Mouse (Mus musculus): ENCODE data around the gene Aldh1l1.
A peak's percentile ranks its signal among the peaks of the same experiment; 100 is the strongest.

Gene Aldh1l1

DNA sequence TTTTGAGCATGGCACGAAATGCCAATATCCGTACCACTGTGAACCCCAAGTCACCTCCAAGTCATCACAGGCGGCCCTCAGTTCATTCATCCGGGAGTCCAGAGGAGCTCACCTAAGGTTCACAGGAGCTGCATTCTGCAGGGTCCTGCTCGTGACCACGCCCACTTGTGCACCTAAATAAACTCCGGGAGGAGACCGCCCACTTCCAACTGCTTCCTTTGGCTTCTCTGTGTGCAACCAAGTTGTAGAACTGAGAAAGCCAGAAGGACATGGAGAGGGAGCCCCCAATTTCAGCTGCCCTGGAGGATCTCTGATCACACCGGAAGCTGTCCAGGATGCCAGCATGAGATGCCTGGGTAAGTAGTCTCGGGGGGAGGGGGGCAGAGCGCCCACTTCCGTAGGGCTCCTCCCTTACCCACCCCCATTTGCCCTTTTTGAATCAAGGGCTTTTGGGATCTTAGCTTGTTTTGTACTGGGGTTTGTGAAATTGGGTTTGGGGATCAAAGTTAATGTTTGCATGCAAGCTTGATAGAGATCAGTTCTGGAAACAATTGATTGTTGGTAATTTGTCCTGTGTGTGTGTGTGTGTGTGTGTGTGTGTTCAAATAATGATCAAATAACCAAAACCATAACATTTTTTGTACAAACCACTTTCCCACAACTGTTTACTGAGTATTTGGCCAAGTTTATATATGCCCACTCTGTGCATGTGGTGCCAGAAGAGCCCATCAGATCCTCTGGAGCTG, at the start of gene Aldh1l1:
TSS of gene Aldh1l1 (plus strand) at position 252 of the 746 bp plus-strand sequence.
- no peak for DNase-seq

DNA sequence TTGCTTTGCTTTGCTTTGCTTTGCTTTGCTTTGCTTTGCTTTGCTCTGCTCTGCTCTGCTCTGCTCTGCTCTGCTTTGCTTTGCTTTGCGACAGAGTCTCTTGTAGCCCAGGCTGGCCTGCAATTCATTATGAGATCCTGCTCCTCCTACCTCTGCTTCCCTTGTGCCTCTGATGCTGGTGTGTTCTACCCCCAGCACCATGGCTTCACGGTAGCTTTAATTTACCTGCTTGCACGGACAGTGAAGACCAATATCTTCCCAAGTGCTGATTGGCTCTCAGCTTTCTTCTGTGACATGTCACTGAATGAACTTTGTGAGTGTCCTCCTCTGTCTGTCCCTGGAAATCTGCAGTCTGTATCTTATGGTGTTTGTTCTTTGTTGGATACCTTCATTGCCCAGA, 49.2 kb upstream of the Aldh1l1 start:
- DNase-seq = no peak

DNA sequence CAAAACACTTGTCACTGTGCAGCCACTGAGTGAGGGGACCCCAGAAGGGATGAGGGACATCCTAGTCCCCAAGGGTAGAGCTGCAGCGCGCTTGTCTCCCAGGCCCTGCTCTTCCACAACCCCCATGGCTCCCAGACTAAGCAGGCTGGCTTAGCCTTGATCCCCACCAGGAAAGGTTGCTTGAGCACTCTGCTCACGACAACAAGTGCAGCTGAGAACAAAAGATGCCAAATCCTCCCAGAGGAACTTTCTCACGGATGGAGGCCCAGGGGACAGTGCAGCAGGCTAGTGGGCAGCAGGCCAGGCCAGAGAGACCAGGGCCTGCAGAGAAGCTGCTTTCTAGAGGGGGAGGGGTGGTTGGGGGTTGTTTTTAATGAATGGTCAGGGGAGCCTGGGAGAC, 39.3 kb upstream of the Aldh1l1 start:
- no peak for DNase-seq

DNA sequence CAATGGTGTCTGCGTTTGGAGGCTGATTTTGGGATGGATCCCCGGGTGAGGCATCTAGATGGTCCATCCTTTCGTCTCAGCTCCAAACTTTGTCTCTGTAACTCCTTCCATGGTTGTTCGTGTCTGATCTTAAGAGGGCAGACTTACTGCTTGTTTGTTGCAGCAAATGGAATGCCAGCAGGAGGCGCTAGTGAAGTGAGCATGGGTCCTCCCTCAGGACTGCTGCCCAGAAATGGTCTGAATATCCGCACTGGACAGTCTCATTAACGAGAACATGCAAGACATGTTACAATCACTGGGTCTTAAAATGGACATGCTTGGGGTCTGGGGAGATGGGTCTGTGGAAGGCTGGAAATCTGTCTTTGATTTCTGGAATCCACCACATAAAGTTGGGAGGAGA, 36.0 kb upstream of the Aldh1l1 start:
- peak; percentile 90 for DNase-seq

DNA sequence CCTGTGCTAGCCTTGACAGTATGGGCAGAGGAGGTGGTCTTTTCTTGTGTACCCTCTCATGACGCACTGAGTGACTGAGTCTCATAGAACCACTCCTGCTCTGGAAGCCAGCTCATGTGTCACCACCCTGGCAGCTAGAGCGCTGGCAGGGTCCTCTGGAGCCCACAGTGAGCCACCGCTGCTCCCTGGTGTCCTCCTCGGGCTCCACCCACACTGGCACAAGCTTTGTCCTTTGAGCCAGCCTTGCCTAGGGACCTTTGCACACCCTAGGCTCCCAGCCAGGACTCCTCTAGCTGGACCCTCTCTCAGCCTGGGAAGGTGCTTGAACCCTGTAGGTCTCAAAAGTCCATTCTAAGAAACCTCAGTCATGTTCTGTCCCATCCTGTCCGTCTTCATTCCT, 35.5 kb upstream of the Aldh1l1 start:
- DNase-seq = peak; percentile 94

DNA sequence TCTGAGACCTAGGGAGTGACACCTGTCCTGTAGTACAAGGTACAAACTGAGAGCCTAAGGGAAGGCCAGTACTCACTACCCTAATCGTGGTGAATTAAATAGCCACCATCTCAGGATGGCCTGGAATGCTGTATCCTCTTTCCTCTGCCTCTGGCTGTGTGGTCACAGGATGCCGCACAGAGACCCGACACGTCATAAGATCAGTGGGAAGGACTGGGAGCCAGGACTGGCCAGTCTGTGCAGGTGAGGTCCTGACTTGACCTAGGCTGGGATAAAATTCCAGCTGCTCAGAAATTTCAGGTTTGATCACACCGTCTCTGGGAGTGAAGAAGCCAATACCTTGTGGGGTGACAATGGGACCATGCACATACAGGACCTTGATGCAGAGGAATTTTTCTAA, 34.7 kb upstream of the Aldh1l1 start:
- DNase-seq = no peak

DNA sequence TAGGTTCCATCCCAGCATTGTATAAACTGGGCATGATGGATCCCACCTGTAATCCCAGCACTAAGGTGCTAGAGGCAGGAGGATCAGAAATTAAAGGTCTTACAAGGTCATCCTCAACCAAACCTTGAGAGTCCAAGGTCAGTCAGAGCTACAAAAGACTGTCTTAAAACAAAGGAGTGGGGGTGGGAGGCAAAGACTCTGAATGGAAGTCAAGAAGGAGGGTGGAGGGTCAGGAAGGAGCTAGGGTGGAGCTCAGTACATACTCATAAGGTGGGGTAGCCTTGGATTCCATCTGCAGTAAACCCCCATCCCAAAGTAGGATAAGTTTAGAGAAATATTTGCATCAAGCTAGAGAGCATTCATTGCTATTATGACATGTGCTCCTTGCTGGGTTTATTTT, 33.6 kb upstream of the Aldh1l1 start:
- DNase-seq = no peak

DNA sequence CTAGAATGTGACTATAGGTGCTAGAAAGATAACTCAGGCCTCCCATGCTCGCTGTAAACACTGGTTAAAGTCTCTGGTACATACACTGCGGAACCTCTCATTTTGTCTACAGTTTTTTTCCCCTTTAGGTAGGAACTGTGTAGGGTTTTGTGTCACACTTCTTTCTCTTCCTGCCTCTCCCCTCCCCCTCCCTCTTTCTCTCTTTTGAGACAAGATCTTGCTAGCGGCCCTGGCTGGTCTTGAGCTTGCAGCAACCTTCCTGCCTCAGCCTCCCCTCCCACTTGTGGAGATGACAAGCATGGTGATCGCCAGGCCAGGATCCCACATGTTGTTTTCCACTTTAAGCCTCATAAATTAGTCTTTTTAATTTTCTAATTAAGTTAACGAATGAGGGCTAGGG, 32.5 kb upstream of the Aldh1l1 start:
- DNase-seq = no peak

DNA sequence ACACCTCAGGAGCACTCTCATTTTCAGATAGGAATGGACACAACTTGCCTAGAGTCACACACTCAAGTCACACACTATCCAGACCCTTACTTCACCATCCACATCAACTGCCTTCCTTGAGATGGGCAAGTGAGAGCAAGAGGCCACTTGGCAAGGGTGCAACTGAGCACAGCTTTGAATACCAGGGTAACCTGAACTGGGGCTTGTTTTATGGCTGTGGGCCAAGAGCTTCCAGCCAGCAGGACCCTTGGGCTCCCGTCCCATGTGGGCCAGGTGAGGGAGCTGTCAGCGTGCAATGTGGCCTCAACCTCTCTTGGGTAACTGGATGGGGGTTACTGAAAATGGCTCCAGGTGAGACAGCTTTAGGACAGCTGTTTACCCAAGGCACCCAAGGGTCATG, 28.8 kb upstream of the Aldh1l1 start:
- no peak for DNase-seq

DNA sequence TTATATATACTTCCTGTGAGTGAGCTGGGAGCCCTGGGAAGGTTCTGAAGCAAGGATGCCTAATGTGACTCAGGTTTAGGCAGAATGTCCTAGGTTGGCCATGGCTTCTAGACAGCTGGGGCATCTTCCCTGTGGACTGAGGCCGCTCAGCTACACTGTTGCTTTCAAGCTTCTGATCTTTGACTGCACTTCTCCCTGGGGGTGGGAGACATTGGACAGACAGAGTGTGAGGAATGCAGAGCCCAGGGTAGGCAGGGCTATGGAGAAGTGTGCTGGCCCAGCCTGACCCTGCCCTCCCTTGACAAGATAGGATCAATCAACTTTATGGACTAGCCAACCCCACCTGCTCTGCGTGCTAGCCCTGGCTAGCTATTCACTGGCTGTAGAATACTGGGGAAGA, 25.0 kb upstream of the Aldh1l1 start:
- no peak for DNase-seq

DNA sequence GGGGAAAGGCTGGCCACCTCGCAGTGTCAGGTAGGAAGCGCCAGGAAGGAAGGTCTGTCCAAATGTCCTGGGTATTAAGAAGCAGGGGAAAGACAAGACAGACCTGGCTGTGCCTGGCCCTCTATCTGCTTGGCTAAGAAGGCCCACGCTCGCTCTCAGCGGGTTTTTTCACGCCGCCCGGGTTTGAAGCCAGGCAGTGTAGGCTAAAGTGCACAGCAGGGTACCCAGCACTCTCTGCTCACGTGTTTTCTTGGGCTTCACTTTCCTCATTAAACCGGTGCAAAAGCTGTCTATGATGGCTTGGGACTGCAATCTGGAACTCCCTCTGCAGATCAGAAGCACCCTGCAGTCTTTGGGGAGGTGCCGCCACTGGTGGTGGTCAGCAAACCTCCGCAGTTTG, 24.5 kb upstream of the Aldh1l1 start:
- DNase-seq = no peak

DNA sequence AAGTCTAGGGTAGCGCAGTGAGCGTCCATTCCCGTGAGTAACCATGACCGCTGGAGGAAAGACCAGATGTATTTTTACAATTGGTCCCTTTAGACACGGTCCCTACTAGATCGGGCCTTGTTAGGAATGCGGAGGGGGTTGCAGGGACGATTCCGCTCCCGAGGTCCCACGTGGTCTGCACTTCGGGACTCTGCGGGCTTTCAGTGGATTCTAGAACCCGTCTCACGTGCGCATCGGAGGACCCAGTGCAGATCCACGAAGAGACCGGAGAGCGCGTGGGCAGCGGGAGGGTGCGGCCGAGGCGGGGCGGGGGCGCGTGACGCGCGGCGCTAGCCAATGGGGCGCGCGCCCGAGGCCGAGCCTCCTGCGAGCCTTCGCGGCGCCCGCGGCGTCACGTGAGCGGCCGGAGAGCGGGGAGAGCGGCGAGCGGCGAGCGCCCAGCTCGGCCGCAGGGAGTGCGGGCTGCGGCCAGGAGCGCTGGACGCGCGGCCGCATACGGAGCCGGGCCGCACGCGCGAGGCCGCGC, 24.0 kb upstream of the Aldh1l1 start, which contains the start of gene Klf15:
TSS of gene Klf15 (plus strand) at position 396 of the 526 bp plus-strand sequence.
- DNase-seq = peak; percentile 89

DNA sequence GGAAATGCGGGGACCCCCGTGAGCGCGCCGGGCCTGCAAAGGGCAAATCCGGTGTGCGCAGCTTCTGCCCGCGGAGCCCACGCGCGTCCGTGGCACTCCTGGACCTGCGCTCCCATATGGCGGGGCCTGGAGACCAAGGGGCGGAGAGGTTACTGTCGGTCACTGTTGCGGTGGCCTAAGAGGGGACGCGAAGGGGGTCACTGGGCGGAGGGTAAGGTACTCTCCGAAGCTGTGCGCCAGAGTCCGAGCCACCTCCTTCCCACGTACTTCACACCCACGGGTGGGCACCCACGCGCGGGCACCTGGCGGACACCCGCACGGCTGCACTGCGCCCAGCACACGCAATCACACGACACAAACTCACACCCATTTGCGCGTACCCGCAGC, 23.4 kb upstream of the Aldh1l1 start:
- no peak for DNase-seq

DNA sequence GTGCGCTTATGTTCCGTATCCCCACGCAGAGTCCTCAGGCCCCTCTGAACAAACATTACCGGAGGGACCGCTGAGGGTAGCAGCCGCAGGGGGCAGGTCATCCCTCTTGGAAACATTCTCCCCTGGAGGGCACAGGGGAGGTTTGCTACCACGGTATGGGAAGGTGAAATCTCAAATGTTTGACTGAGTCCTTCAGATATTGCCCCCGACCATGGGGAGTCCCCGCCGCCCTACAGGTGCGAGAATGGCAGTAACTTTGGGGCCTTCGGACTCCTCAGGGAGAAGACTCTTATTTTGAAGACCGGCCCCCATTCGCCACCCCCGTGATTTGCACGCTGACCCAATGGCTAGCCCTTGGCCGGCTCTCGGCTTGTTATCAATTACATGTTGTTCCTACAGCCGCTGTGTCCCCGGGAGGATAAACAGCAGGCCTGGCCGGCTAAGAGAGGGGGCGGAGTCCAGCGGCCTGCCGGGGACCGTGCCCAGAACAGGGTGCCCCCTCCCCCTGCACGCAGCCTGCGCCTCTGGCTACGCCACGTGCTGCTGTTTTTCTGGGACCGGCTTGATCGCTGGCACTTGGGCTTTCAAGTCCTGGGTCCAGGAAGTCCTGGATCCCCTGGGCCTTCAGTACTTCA, 22.9 kb upstream of the Aldh1l1 start:
- DNase-seq = peak; percentile 99

DNA sequence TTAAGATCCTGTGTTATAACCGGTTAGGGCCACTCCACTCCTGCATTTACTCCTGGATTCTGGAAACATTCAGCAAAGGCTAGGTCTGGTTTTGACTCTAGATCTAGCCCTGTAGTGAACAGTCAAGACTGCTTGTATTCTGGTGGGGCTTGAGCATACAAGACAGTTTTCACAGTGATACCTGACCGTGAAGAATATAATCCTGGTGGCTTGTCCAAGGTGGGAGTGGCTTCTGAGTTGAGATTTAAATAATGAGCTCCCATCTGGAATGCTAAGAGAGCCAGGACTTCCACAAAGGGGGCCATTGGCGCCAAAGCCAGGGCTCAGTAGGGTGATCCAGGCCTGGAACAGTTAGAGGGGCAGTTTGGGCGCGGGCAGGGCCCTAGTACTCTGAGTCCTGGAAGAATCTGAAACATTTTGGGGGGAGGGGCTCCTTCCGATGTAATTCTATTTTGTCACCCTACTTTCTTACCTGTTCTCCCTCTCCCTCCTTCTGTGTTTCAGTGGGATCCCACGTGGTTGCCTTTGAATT, 22.3 kb upstream of the Aldh1l1 start:
- no peak for DNase-seq

DNA sequence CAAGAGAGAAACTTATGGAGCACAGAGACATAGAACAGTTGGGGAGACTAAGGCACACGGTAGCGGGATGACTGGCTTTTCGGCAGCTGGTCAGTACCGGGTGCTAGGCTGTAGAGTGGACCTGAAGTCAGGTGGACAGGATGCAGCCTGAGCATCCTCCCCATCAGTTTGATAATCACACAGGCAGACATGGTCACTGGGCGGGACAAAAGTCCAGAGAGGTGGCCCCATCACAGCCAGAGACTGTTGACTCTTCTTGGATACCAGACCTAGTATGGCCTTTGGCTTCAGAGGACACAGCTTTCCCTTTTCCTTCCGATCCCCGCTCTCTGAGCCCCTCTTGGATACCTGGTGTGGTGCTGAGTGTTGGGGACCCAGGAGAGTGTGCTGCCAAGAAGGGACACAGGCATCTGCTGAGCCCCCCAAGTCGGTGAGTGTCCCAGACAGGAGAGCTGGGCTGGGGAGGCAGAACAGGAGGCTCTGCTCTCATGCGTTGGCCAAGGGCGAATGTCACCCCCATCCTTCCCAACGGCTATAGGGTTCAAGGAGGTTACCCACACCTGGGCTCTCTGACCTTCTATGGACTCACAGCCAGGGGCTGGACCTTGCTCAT, 21.1 kb upstream of the Aldh1l1 start:
- DNase-seq = no peak

DNA sequence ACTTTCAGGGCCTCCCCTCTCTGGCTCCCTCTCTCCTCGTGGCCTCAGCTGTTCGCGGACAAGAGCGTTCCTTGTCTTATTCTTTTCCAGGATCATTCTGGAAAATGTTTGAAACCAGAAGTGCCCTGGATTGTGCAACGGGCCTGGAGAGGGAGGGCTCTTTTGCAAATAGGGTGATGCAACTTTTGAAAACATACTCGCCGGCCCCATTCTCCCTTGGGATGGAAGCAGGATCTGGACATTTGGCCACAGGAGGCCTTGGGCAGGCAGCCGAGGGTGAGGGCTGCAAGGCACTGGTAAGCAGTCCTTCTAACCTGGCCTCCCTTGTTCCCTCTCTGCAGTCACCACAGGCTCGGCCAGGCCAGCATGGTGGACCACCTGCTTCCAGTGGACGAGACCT, 20.1 kb upstream of the Aldh1l1 start:
- no peak for DNase-seq

DNA sequence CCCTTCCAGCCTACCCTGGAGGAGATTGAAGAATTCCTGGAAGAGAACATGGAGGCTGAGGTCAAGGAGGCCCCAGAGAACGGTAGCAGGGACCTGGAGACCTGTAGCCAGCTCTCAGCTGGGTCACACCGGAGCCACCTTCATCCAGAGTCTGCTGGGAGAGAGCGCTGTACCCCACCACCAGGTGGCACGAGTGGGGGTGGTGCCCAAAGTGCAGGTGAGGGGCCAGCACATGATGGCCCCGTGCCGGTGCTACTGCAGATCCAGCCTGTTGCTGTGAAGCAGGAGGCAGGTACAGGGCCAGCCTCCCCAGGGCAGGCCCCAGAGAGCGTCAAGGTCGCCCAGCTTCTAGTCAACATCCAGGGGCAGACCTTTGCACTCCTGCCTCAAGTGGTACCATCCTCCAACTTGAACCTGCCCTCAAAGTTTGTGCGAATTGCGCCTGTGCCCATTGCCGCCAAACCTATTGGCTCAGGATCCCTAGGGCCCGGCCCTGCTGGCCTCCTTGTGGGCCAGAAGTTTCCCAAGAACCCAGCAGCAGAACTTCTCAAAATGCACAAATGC, 19.3 kb upstream of the Aldh1l1 start:
- DNase-seq = peak; percentile 78

DNA sequence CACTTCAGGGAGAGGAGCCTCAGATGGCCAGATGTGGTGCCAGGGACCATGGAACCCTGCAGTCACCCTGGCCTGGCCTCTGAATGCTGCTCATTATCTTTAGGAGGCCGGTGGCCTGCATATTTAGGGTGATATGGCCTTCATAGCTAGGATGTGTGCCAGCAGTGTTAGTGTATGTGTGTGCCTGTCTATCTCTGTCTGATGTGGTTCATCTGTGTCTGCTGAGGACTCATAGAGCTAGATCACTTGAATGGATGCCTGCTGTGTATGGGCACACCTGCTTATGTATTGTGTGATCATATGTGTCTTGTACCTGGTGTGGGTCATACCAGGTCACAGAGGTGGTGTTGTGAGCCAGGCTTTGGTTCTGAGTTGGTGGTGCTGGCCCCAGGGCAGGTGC, 18.0 kb upstream of the Aldh1l1 start:
- DNase-seq = no peak

DNA sequence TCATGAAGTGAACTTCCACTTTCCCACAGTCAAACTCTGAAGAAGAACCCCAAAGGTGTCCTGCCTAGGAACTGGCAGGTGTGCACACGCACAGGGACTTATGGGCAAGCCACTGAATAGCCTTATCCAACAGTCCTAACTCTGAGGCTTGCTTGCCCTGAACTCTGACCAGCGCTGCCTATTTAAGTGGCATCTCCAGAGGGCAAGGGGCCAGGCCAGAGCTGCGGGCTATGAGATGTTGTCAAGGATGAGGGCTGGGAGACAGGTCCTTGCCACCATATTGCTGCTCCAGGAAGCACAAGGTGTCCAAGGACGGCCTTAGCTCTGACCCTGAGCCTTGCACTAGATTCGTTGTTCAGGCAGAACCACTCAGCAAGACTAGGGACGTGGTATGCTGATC, 17.2 kb upstream of the Aldh1l1 start:
- DNase-seq = no peak

DNA sequence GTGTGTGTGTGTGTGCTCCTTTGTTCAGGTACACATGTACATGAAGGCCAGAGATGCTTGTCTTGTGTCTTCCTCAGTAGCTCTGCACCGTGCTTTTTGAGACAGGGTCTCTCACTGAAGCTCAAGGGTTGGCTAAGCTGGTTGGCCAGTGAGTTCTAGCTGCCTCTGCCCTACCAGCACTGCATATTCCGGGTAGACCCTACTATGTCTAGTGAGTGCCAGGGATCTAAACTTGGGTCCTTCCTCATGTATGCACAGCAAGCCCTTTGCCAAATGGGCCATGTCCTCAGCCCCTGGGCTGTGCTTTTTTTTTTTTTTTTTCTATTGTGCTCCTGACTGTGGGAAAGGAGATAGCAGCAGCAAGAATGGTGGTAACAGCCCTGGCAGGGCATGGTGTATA, 16.0 kb upstream of the Aldh1l1 start:
- DNase-seq = no peak

DNA sequence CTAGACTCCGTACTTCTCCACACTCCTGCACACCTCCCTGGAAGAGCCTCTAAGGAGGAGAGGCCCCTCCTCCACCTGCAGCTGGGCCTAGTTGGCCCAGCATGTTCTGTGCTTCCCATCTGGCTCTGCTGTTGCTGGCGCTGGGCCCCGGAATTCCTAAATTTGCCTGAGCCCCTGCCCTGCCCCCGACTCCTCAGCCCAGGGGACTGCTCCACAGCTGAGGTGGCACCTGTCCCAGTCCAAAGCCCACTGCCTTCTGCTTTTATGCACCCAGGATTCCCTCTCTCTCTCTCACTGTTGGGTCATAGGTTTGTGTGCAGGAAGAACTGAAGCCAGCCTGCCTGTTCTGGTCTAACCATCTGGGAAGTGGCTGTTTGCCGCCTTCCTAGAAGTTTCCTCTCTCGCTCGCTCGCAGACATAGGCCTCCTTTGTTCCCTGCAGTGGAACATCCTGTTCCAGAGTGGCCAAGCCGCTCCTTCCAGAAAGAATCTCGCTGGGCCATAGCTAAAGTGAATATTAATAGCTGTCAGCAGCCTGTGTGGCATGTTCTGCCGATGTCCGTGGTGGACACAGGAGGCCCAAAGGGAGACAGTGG, 15.2 kb upstream of the Aldh1l1 start:
- DNase-seq = no peak

DNA sequence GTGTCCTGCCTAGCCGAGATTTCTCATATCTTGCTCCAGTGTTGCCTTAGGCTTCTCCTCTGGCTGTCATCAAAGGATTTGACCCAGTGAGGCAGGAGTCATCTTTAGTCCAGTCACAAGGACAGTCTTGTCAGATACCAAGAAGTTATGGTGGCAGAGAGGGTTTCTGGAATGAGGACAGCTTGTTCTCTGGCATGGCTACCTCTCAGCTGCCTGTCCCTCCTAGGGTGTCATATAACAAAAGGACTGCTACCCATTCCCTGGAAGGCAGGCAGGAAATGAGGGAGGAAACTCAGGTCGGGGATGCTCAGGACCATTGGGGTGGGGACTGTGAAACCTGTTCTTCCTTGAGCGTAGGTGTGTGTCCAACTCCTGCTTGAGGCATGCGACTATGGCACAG, 14.1 kb upstream of the Aldh1l1 start:
- no peak for DNase-seq
